Mouse (Mus musculus): ENCODE measurements around the gene Tgfbr3.

DNA sequence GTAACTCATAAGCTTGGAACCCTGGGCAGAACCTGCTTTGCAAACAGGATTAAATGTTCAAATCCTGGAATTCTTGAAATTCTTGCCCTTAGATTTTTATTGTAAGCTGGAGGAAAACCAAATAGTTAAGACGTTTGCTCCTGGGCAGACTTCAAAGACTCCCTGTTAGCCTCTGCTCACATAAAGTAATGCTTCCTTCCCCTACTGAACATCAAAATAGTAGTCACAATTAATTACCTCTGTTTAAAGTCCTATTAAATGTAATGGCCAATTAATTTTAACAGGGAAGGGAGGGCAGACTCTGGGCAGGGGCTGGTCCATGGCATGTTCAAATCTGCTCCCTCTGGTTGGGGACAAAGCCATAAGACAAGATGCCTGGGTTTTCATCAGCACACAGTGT, 49.2 kb downstream of the Tgfbr3 start:
- TF ChIP-seq CTCF (IDR thresholded peaks at IDR 0.05; ENCODE audit: extremely low read depth, insufficient read length, insufficient replicate concordance, low read depth, low read length): no peak
- TF ChIP-seq POLR2A (IDR thresholded peaks at IDR 0.05; ENCODE audit: low read depth, low read length): no peak

All from small intestine, adult 2 months (tissue).